Mouse (Mus musculus) neural tube, embryonic 11.5 days (tissue): Measurements from ENCODE around the gene Zfp974. TPM values are rescaled to one million over a fixed set of nuclear protein-coding genes. Genes with fewer than 3 reads are reported as not detected.
"Not testable (repeated sequence)": the region's sequence is repeated elsewhere in the genome, so short reads cannot be mapped to it uniquely, and the experiment has no call there.

Experiments
- ATAC-seq: fragments of 200-750 bp; cut with Nextera tagmentation; 2 replicates; pipeline ENCODE4 v1.8.0; 2017; ENCODE audit warnings: moderate number of reproducible peaks, mild to moderate bottlenecking, moderate TSS enrichment, moderate library complexity; ENCODE audit not compliant: insufficient read depth, low FRiP score, low TSS enrichment
- DNase-seq: peaks from one replicate; pipeline ENCODE4 v3.0.0-alpha.2; 2015; ENCODE audit warnings: low spot score
- H3K27ac ChIP-seq: fragments of 300-500 bp; sonication (generic); 2 replicates; pipeline ENCODE4 v1.5.1; 2014; ENCODE audit warnings: low read depth, mild to moderate bottlenecking, low read length
- H3K27me3 ChIP-seq: fragments of 300-500 bp; sonication (generic); 2 replicates; pipeline ENCODE4 v1.6.1; 2014; ENCODE audit warnings: mild to moderate bottlenecking, low read length, mixed read lengths; ENCODE audit not compliant: control insufficient read depth, insufficient read depth
- H3K36me3 ChIP-seq: fragments of 300-500 bp; sonication (generic); 2 replicates; pipeline ENCODE4 v1.6.1; 2014; ENCODE audit warnings: mild to moderate bottlenecking, low read length, moderate library complexity, mixed read lengths; ENCODE audit not compliant: control insufficient read depth, insufficient read depth
- H3K4me1 ChIP-seq: fragments of 300-500 bp; sonication (generic); 2 replicates; pipeline ENCODE4 v1.6.1; 2014; ENCODE audit warnings: low read length, mixed read lengths; ENCODE audit not compliant: control insufficient read depth, insufficient read depth
- H3K4me2 ChIP-seq: fragments of 300-500 bp; sonication (generic); 2 replicates; pipeline ENCODE4 v1.6.1; 2014; ENCODE audit warnings: low read depth, mild to moderate bottlenecking, moderate library complexity
- H3K4me3 ChIP-seq: fragments of 300-500 bp; sonication (generic); 2 replicates; pipeline ENCODE4 v1.5.1; 2014; ENCODE audit warnings: low read depth, low read length
- H3K9ac ChIP-seq: fragments of 300-500 bp; sonication (generic); 2 replicates; pipeline ENCODE4 v1.6.1; 2014; ENCODE audit warnings: mild to moderate bottlenecking, low read length
- H3K9me3 ChIP-seq: fragments of 300-500 bp; sonication (generic); 2 replicates; pipeline ENCODE4 v1.6.1; 2016; ENCODE audit warnings: low read length; ENCODE audit not compliant: control insufficient read depth
- WGBS: fragments of 180-500 bp; shearing (Covaris S2); extraction: QIAGEN DNeasy Blood & Tissue Kit; methylation state at CpG from one replicate; pipeline ENCODE4 v1.1.7; 2014; 5-methylcytosine and 5-hydroxymethylcytosine counted together
- polyA plus RNA-seq: library from polyadenylated mRNA; unstranded; fragments of >200 nt; fragmentation: Nextera tagmentation; extraction: Ambion mirVana; gene quantifications from 2 replicates; pipeline ENCODE4 v1.2.1, GENCODE M21; 2014

Zfp974 gene
- polyA plus RNA-seq, 1 experiment from 2014 or later = 12.8 TPM

- no peaks in the 10 kb centered on the region for H3K27me3 ChIP-seq
- no peak for ATAC-seq
- H3K36me3 ChIP-seq = no peaks in the 10 kb centered on the region
- H3K9ac ChIP-seq = no peak overlapping the region
- no peak overlapping the region for H3K27ac ChIP-seq
- H3K4me1 ChIP-seq = no peaks in the 10 kb centered on the region
- no peak for DNase-seq
- no peak overlapping the region for H3K4me3 ChIP-seq
- H3K4me2 ChIP-seq = no peak overlapping the region
- no peaks in the 10 kb centered on the region; the same call in 1 of the 2 replicates for H3K9me3 ChIP-seq
- 88% methylated on average over 4 of the region's 4 CpGs for whole genome bisulfite sequencing
Measured at GRCm38 (mm10) chr7:27900601-27901000, 28.7 kb downstream of the Zfp974 start.

- no peak overlapping the region for H3K9ac ChIP-seq
- H3K4me1 ChIP-seq = no peaks in the 10 kb centered on the region
- no peaks in the 10 kb centered on the region for H3K9me3 ChIP-seq
- no peak for ATAC-seq
- H3K27ac ChIP-seq = no peak overlapping the region
- no peak overlapping the region for H3K4me3 ChIP-seq
- DNase-seq = no peak
- H3K36me3 ChIP-seq = no peaks in the 10 kb centered on the region
- no peaks in the 10 kb centered on the region for H3K27me3 ChIP-seq
- H3K4me2 ChIP-seq = no peak overlapping the region
- WGBS = 97% methylated on average over 4 of the region's 4 CpGs
Measured at GRCm38 (mm10) chr7:27881721-27882120, 47.5 kb downstream of the Zfp974 start.

- not testable (repeated sequence) for ATAC-seq, H3K9ac ChIP-seq
Measured at GRCm38 (mm10) chr7:27862578-27862977, 66.7 kb downstream of the Zfp974 start.

GRCm38 (mm10) chr7:27860396-27861235 is 68.6 kb downstream of the Zfp974 start:
- Histone ChIP-seq H3K4me1 (0 out of 2 replicates have a peak, but pooled peaks cover 2% of the 10 kb centered on the region), H3K9me3 (no peaks in the 10 kb centered on the region), H3K27me3 (no peaks in the 10 kb centered on the region), H3K4me3 (peak overlapping the region; percentile 48), H3K36me3 (no peaks in the 10 kb centered on the region), H3K27ac (no peak overlapping the region), H3K4me2 (peak overlapping the region; percentile 67), H3K9ac (peak overlapping the region; percentile 64)
- ATAC-seq (no peak; the same call in 1 of the 2 replicates), DNase-seq (peak; percentile 54)
- WGBS = 0% methylated on average over 22 of the region's 22 CpGs

More at GRCm38 (mm10) chr7:27862578-27862977, 66.7 kb downstream of the Zfp974 start:
- not testable (repeated sequence) for H3K4me2 ChIP-seq, H3K27ac ChIP-seq, H3K36me3 ChIP-seq, H3K4me1 ChIP-seq, DNase-seq, H3K9me3 ChIP-seq, H3K4me3 ChIP-seq, H3K27me3 ChIP-seq
- 83% methylated on average over 5 of the region's 5 CpGs for WGBS

GRCm38 (mm10) chr7:27859301-27860251 is 69.7 kb downstream of the Zfp974 start:
- Histone ChIP-seq H3K36me3 (no peaks in the 10 kb centered on the region), H3K9me3 (no peaks in the 10 kb centered on the region), H3K27ac (no peak overlapping the region), H3K4me1 (0 out of 2 replicates have a peak, but pooled peaks cover 2% of the 10 kb centered on the region), H3K4me2 (peak overlapping the region; percentile 67), H3K27me3 (no peaks in the 10 kb centered on the region), H3K4me3 (peak overlapping the region; percentile 48), H3K9ac (peak overlapping the region; percentile 29; the same call in 1 of the 2 replicates)
- WGBS = 32% methylated on average over 10 of the region's 10 CpGs
- ATAC-seq (no peak), DNase-seq (no peak)

Other genes with a start within 250 kb of the Zfp974 start
- 5.0 and 6.1 TPM in 2 replicates for gene Zfp607b, start 240.1 kb downstream of the Zfp974 start, polyA plus RNA-seq
- 83.7 and 84.7 TPM in 2 replicates for gene Zfp60, start 198.1 kb downstream of the Zfp974 start, polyA plus RNA-seq
- gene Zfp626, start 122.3 kb downstream of the Zfp974 start, polyA plus RNA-seq = 2.1 and 2.3 TPM in 2 replicates
- 11.2 and 12.6 TPM in 2 replicates for gene Zfp59, start 90.9 kb downstream of the Zfp974 start, polyA plus RNA-seq
- gene Zfp607a, start 71.9 kb downstream of the Zfp974 start, polyA plus RNA-seq = 2.1 and 2.4 TPM in 2 replicates
- gene Zfp780b, start 49.7 kb upstream of the Zfp974 start, polyA plus RNA-seq = 20.4 and 20.8 TPM in 2 replicates
- 9.4 and 10.7 TPM in 2 replicates for gene Zfp850, start 84.7 kb upstream of the Zfp974 start, polyA plus RNA-seq
- gene Psmc4, start 120.6 kb upstream of the Zfp974 start, polyA plus RNA-seq = 398 and 405 TPM in 2 replicates
- gene Fcgbp, start 141.8 kb upstream of the Zfp974 start, polyA plus RNA-seq = not detected in 2 replicates
- 0.05 TPM in 1 of 2 replicates, not detected in the other for gene 9530053A07Rik, start 200.0 kb upstream of the Zfp974 start, polyA plus RNA-seq
- 38.1 and 38.6 TPM in 2 replicates for gene Fbl, start 240.2 kb upstream of the Zfp974 start, polyA plus RNA-seq